Mouse (Mus musculus): ENCODE data around the gene Pycr1. TPM values are rescaled to one million over a fixed set of nuclear protein-coding genes. Genes with fewer than 3 reads are reported as not detected.

The Pycr1 gene
- polyA plus RNA-seq, 2 experiments: 56.9 to 66.4 TPM

DNA sequence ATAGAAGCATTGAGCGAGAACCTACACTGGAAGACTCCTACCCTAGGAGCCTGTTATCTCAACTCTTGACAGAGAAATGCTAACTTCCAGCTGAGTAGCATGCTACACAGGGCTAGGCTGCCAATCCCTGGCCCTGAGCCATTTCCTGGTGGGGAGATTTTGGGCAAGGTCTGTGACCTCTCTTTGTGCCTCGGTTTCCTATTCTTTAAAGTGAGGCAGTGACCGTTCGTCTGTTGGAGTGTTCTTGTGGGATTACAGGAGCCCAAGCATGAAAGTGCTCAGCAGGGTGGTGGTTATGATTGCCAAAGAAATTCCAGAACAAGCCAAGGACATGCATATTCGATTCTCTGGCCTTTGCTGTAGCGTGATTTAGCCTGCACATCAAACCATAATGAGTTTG is 19.2 kb upstream of the Pycr1 start:
- H3K9me3 ChIP-seq (ENCODE audit: control insufficient read depth, low read length): no peaks in the 10 kb centered on the region
- no peak overlapping the region for H3K9ac ChIP-seq (ENCODE audit: low read depth, low read length, severe bottlenecking)
- no peak overlapping the region for H3K27ac ChIP-seq (replicated peaks; ENCODE audit: low read depth, low read length)
- ATAC-seq (ENCODE audit: low FRiP score, low read depth) (no peak), DNase-seq (ENCODE audit: low spot score) (no peak)
- peaks cover 49% of the 10 kb centered on the region for H3K27me3 ChIP-seq (ENCODE audit: control insufficient read depth, insufficient read depth, low read length)
- H3K36me3 ChIP-seq (ENCODE audit: control insufficient read depth, insufficient read depth, low read length): no peaks in the 10 kb centered on the region
- no peak for TF ChIP-seq POLR2A (IDR thresholded peaks at IDR 0.05; ENCODE audit: borderline replicate concordance, extremely low read depth, insufficient read depth, insufficient read length)
- no peak overlapping the region for H3K4me2 ChIP-seq (replicated peaks; ENCODE audit: low read depth, low read length, severe bottlenecking)
- no peak overlapping the region for H3K4me3 ChIP-seq (replicated peaks; ENCODE audit: low read length)
- peaks cover 12% of the 10 kb centered on the region for H3K4me1 ChIP-seq (ENCODE audit: control insufficient read depth, insufficient read depth, low read length)
- WGBS: 78% methylated on average over 6 of the region's 6 CpGs

DNA sequence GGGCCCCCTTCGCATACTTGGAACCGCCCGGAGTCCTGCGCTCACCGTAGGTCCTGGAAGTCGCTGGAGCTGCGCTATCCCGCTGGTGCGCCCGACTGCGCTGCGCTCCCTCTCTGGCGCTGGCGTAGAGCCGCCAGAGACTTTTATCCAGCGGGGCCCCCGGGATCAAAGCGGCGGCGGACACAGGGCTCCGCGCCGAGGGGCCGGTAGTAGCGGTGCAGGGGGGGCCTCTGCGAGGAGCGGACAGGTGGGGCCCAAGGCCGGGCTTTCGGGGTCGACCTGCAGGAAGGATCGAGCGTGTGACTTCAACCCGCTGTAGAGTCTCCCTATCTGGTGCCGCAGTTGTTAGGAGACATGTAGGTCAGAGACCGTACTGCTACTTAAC is 17.5 kb upstream of the Pycr1 start, which contains the start of gene Notum:
TSS of gene Notum (minus strand) at position 100 of the 385 bp plus-strand sequence.
- no peaks in the 10 kb centered on the region for H3K36me3 ChIP-seq (ENCODE audit: control insufficient read depth, insufficient read depth, low read length)
- H3K27me3 ChIP-seq (ENCODE audit: control insufficient read depth, insufficient read depth, low read length): peaks cover 49% of the 10 kb centered on the region
- H3K4me2 ChIP-seq (replicated peaks; ENCODE audit: low read depth, low read length, severe bottlenecking): peak within 1 kb of the TSS; percentile 85
- ATAC-seq (ENCODE audit: low FRiP score, low read depth) (no peak), DNase-seq (ENCODE audit: low spot score) (no peak)
- under 1% methylated on average over 33 of the region's 35 CpGs for WGBS
- peak within 1 kb of the TSS; percentile 46 for H3K9ac ChIP-seq (ENCODE audit: low read depth, low read length, severe bottlenecking)
- TF ChIP-seq POLR2A (IDR thresholded peaks at IDR 0.05; ENCODE audit: borderline replicate concordance, extremely low read depth, insufficient read depth, insufficient read length): no peak
- H3K27ac ChIP-seq (replicated peaks; ENCODE audit: low read depth, low read length): no peak within 1 kb of the TSS
- H3K4me3 ChIP-seq (replicated peaks; ENCODE audit: low read length): peak within 1 kb of the TSS; percentile 49
- no peaks in the 10 kb centered on the region for H3K9me3 ChIP-seq (ENCODE audit: control insufficient read depth, low read length)
- H3K4me1 ChIP-seq (ENCODE audit: control insufficient read depth, insufficient read depth, low read length): peaks cover 6% of the 10 kb centered on the region

DNA sequence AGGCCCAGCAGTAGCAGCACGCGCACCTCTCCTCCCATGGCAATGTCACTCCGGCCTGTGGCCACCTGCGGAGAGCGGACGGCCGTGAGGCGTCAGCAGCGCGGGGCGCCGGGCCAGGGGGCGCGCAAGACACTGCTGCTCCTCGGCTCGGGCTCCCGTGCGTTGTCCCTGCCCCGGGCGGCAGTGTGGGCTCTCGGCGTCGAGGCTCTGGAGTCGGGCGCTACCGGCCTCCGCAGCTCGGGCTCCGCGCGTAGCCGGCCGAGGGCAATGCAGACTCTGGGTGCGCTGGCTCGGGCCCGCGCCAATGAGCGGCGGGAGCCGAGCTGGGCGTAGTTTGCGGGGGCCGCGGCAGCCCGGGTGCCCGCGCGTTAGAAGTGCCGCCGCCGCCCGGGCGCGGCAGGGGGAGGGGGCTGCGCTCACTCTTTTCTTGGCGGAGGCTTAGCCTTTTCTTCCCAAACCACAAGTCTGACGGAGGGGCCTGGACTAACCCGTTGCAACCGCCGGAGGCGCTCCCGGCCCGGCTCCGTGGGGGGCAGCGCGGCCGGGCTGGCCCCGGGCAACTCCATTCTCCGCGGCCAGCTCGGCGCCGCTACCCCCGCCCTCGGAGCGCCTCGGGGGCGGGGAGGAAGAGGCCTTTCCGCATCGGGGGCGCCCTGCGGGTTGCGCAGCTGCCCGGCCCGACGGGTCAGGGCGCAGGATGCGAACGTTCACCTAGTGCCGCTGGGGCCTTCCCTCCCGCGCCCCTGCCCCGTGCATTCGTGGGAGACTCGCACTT is 16.9 kb upstream of the Pycr1 start:
- no peak overlapping the region for H3K27ac ChIP-seq (replicated peaks; ENCODE audit: low read depth, low read length)
- peak overlapping the region; percentile 49 for H3K4me3 ChIP-seq (replicated peaks; ENCODE audit: low read length)
- H3K9ac ChIP-seq (ENCODE audit: low read depth, low read length, severe bottlenecking): peak overlapping the region; percentile 46
- peaks cover 49% of the 10 kb centered on the region for H3K27me3 ChIP-seq (ENCODE audit: control insufficient read depth, insufficient read depth, low read length)
- DNase-seq (ENCODE audit: low spot score) (no peak), ATAC-seq (ENCODE audit: low FRiP score, low read depth) (peak; percentile 70)
- WGBS: under 1% methylated on average over 69 of the region's 95 CpGs
- H3K9me3 ChIP-seq (ENCODE audit: control insufficient read depth, low read length): no peaks in the 10 kb centered on the region
- peak overlapping the region; percentile 85 for H3K4me2 ChIP-seq (replicated peaks; ENCODE audit: low read depth, low read length, severe bottlenecking)
- peaks cover 6% of the 10 kb centered on the region for H3K4me1 ChIP-seq (ENCODE audit: control insufficient read depth, insufficient read depth, low read length)
- H3K36me3 ChIP-seq (ENCODE audit: control insufficient read depth, insufficient read depth, low read length): no peaks in the 10 kb centered on the region
- TF ChIP-seq POLR2A (IDR thresholded peaks at IDR 0.05; ENCODE audit: borderline replicate concordance, extremely low read depth, insufficient read depth, insufficient read length): no peak

DNA sequence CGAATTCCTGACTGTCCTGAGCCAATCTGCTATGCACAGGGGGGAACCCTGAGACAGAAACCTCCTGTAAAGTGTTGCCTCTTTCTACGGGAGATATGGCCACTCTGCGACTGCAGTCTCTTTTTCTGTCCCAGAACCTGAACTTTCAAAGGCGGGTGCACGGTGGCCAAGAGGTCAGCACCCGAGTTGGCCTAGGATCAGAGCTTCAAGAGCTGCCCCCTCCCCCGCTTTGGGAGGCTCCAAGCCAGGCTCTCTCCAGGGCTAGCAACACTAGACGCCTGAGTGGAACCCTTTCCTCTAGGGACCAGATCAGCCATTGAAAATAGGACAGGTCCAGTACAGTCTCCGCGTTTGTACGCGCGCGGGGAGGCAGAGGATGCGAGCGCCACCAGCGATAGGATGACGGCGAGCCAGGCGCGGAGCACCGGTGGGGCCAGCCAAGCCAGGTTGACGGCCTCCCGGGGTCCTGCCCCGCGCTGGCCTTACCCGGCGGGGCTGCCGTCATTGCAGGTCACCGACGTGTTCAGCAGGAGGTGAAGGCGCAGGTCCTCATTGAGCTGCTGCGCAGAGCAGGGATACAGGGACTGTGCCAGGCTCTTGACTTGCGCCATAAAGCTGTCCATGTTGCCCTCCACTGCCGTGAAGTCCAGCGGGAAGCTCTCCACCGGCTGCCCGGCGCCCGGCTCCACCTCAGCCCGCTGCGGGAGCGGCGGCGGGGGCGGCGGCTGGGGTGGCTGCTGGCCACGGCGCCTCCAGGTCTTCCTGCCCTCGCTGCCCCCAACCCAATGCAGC is 16.1 kb upstream of the Pycr1 start:
- TF ChIP-seq POLR2A (IDR thresholded peaks at IDR 0.05; ENCODE audit: borderline replicate concordance, extremely low read depth, insufficient read depth, insufficient read length): no peak
- peaks cover 6% of the 10 kb centered on the region for H3K4me1 ChIP-seq (ENCODE audit: control insufficient read depth, insufficient read depth, low read length)
- peaks cover 49% of the 10 kb centered on the region for H3K27me3 ChIP-seq (ENCODE audit: control insufficient read depth, insufficient read depth, low read length)
- no peaks in the 10 kb centered on the region for H3K9me3 ChIP-seq (ENCODE audit: control insufficient read depth, low read length)
- peak overlapping the region; percentile 49 for H3K4me3 ChIP-seq (replicated peaks; ENCODE audit: low read length)
- no peak overlapping the region for H3K27ac ChIP-seq (replicated peaks; ENCODE audit: low read depth, low read length)
- H3K9ac ChIP-seq (ENCODE audit: low read depth, low read length, severe bottlenecking): no peak overlapping the region
- no peaks in the 10 kb centered on the region for H3K36me3 ChIP-seq (ENCODE audit: control insufficient read depth, insufficient read depth, low read length)
- H3K4me2 ChIP-seq (replicated peaks; ENCODE audit: low read depth, low read length, severe bottlenecking): peak overlapping the region; percentile 85
- ATAC-seq (ENCODE audit: low FRiP score, low read depth): no peak
- 2% methylated on average over 49 of the region's 50 CpGs for WGBS
- DNase-seq (ENCODE audit: low spot score): no peak

DNA sequence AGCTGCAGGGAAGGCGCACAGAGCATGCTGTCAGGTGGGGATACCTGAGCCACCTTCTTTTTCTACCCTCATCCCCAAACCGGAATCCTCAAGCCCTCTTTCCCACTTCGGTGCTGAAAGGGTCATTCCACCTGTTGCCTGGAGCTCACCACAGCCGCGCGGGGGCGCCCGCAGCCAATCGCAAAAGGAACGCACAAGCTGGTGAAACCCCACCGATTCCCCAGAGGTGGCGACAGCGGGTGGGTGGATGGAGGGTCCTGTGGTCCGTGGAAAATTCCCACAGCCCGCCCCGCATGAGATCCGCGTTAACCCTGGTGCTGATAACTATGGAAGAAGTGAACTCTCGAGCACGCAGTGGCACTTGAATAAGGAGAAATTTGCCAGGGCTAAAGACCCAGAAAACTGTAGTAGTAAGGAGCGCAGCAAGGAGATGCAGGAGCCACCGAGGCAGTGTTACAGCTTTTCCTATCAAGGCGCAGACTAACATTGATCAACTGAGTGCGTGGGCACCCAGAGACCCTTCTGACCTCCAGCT is 15.4 kb upstream of the Pycr1 start:
- TF ChIP-seq POLR2A (IDR thresholded peaks at IDR 0.05; ENCODE audit: borderline replicate concordance, extremely low read depth, insufficient read depth, insufficient read length): no peak
- Histone ChIP-seq H3K27ac (replicated peaks; ENCODE audit: low read depth, low read length) (no peak overlapping the region), H3K36me3 (ENCODE audit: control insufficient read depth, insufficient read depth, low read length) (no peaks in the 10 kb centered on the region), H3K27me3 (ENCODE audit: control insufficient read depth, insufficient read depth, low read length) (peaks cover 49% of the 10 kb centered on the region), H3K4me2 (replicated peaks; ENCODE audit: low read depth, low read length, severe bottlenecking) (peak overlapping the region; percentile 85; the same call in 1 of the 2 replicates), H3K9me3 (ENCODE audit: control insufficient read depth, low read length) (no peaks in the 10 kb centered on the region), H3K4me1 (ENCODE audit: control insufficient read depth, insufficient read depth, low read length) (peaks cover 6% of the 10 kb centered on the region), H3K9ac (ENCODE audit: low read depth, low read length, severe bottlenecking) (no peak overlapping the region), H3K4me3 (replicated peaks; ENCODE audit: low read length) (0 out of 2 replicates have a peak overlapping the region, but pooled peaks have one; percentile 49)
- DNase-seq (ENCODE audit: low spot score) (peak; percentile 30), ATAC-seq (ENCODE audit: low FRiP score, low read depth) (no peak)
- WGBS: 6% methylated on average over 24 of the region's 24 CpGs

All from limb, embryonic 14.5 days (tissue).